Mouse (Mus musculus) stomach, postnatal 0 days (tissue): Measurements from ENCODE around the gene Psip1.

Source experiments
- CTCF ChIP-seq: IDR thresholded peaks from 2 replicates; pipeline ENCODE4 v1.5.1; 2016; ENCODE audit warnings: antibody characterized with exemption, low read depth, mild to moderate bottlenecking, moderate library complexity
- EP300 ChIP-seq: optimal IDR thresholded peaks from 2 replicates; pipeline ENCODE3; 2016; ENCODE audit warnings: antibody characterized with exemption

DNA sequence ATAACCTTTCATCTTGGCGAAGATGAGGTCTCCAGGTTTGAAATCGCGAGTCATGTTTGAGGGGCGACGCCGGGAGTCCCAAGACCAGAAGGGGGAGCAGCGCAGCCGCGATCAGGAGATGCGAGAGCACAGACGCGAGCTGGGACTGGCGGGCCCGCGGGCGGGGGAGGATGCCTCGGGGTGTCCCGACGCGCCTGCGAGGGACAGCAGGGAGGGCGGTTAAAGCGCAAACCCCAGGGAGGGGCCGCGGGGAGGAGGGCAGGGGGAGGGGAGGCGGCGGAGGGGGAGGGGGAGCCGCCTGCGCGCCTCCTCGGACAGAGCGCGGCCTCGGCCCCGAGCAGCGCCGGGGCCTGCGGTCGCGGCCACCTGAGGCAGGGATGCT is 533 bp downstream of the Psip1 start:
- peak; percentile 82 for TF ChIP-seq CTCF
- no peak for TF ChIP-seq EP300
